Mouse (Mus musculus) gastrocnemius, adult 2 months (tissue): ENCODE measurements around the gene Ttc28. TPM values are rescaled to one million over a fixed set of nuclear protein-coding genes. Genes with fewer than 3 reads are reported as not detected.
A peak's percentile ranks its signal among the peaks of the same experiment; 100 is the strongest.

Experiments
- DNase-seq: peaks from one replicate; pipeline ENCODE4 v3.0.0; 2022
- H3K27ac ChIP-seq: fragments of 200-600 bp; 2 replicates; pipeline ENCODE4 v1.8.1; 2022; ENCODE audit warnings: mild to moderate bottlenecking
- H3K4me3 ChIP-seq: fragments of 200-600 bp; 2 replicates; pipeline ENCODE4 v1.8.1; 2022; ENCODE audit warnings: mild to moderate bottlenecking, moderate library complexity
- CTCF ChIP-seq: fragments of 200-600 bp; IDR thresholded peaks from 2 replicates; pipeline ENCODE4 v1.8.1; 2022; ENCODE audit warnings: antibody characterized with exemption, mild to moderate bottlenecking, moderate library complexity
- intact Hi-C: fragments of 180-260 bp; cut with DNase I; formaldehyde crosslinking; loops from one replicate; pipeline ENCODE4 v1.15.1; 2025
- total RNA-seq, 2 experiments: library from RNA; stranded (reverse); gene quantifications; 2 replicates each; pipeline ENCODE4 v1.2.3; 2021

Gene Ttc28
- total RNA-seq, 2 experiments from 2014 or later = 11.9 to 16.6 TPM

DNA sequence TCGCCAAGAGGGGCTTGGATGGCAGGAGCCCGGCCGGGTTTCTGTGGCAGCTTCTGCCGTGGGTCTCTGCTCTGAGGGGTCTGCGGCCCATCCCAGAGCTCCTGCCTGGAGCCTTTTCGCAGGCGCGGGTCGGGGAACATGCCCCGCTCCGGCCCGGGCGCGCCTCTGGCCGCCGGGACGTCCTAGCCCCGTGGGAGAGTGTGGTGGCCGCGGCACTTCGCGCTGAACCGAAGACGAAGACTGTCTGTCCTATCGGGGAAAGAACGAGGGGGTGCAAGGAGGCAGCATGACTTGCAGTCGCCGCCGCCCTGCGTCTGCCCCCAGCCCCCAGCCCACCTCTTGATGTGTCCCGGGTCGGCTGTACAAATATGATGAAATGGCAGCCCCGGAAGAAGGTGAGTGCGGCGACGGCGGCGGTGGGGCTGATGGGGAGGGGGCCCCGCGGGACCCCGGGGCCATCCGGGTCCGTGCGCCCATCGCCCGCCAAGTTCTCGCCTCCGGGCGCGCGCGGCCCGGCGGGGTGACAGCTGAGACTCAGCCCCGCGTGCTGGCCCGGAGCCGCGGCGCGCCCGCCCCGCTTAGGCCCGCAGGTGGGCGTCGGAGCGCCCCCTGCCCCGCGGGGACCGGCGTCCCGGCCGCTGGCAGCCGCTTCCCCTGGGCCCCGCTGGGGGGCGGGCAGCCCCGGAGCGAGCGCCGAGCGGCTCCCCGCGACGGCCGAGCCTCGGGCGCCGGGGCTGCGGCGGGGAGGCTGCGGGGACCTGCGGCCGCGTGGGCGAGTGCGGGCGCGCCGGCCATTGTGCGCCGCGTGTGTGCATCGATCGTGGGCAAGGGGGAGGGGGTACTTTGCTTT is 99.6 kb downstream of the Ttc28 start:
- peak; percentile 37 for TF ChIP-seq CTCF
- peak overlapping the region; percentile 94 for H3K27ac ChIP-seq
- intact Hi-C loops = loop anchor here (2.0 to 5.0 kb wide), 2 partner anchors 28 to 138 kb away; no protein-coding TSS in a partner anchor
- peak overlapping the region; percentile 83 for H3K4me3 ChIP-seq
- peak; percentile 75 for DNase-seq

GRCm38 (mm10) chr5:110979861-110980346 is 100.3 kb downstream of the Ttc28 start:
- no peak for TF ChIP-seq CTCF
- peak overlapping the region; percentile 94 for H3K27ac ChIP-seq
- intact Hi-C loops = loop anchor here (2.0 to 5.0 kb wide), 5 partner anchors 27 to 277 kb away; no protein-coding TSS in a partner anchor
- DNase-seq = peak; percentile 63
- H3K4me3 ChIP-seq = peak overlapping the region; percentile 83

DNA sequence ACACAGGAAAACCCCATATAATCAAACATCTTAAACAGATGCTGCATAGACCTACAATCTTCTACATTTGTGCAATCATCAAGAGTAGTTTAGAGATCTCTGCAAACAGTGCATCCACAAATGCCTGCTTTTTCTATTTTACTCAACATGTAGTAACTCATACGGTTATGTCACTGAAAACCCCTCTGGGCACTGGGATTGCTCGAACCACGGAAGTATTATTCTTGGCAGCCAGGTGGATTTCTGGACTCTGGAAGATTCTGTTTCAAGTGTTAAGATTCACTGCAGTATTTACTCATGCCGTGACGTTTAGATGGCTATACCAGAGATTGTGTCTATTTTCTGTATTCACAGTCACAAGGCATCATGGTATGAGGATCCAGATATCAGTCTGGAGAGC is 101.0 kb downstream of the Ttc28 start:
- H3K27ac ChIP-seq = peak overlapping the region; percentile 94
- intact Hi-C loops = loop anchor here (5.0 kb wide), 3 partner anchors 87 to 277 kb away; no protein-coding TSS in a partner anchor

GRCm38 (mm10) chr5:110982436-110982835 is 102.8 kb downstream of the Ttc28 start:
- H3K4me3 ChIP-seq = no peak overlapping the region
- H3K27ac ChIP-seq = no peak overlapping the region
- TF ChIP-seq CTCF = peak; percentile 49
- intact Hi-C loops = loop anchor here (5.0 kb wide), 3 partner anchors 85 to 275 kb away; no protein-coding TSS in a partner anchor
- no peak for DNase-seq

More for the DNA sequence above, 101.0 kb downstream of the Ttc28 start:
- TF ChIP-seq CTCF = no peak
- no peak for DNase-seq
- H3K4me3 ChIP-seq = peak overlapping the region; percentile 83

- DNase-seq = no peak
- H3K4me3 ChIP-seq = no peak overlapping the region
- TF ChIP-seq CTCF = no peak
- intact Hi-C loops = loop anchor here (5.0 kb wide), 3 partner anchors 83 to 273 kb away; no protein-coding TSS in a partner anchor
- no peak overlapping the region for H3K27ac ChIP-seq
These were observed 104.6 kb downstream of the Ttc28 start for GRCm38 (mm10) chr5:110984136-110984681.

- peak overlapping the region; percentile 79; the same call in 1 of the 2 replicates for H3K27ac ChIP-seq
- peak overlapping the region; percentile 1; the same call in 1 of the 2 replicates for H3K4me3 ChIP-seq
- no peak for DNase-seq
- intact Hi-C loops = no loop called here
- TF ChIP-seq CTCF = no peak
These were observed 117.4 kb downstream of the Ttc28 start for GRCm38 (mm10) chr5:110996835-110997539.

DNA sequence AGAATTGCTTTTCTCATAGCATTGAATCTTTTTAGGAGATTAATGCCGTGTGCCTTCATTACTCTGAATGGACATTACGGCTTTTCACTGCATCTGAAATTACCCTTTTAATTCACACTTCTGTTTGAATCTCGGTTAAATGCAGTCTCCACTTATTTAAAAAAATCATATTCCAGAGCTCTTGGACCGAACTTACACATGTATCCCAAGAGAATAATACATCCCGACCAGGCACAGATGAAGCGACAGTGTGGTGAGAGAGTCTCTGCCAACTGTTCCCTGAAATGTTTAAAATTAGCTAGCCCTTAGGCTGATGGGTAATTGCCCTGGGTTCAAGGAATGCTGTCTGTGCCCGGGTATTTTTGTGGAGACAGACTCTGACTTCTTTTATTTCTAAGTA is 118.1 kb downstream of the Ttc28 start:
- no peak for DNase-seq
- TF ChIP-seq CTCF = no peak
- Histone ChIP-seq H3K4me3 (peak overlapping the region; percentile 1; the same call in 1 of the 2 replicates), H3K27ac (peak overlapping the region; percentile 79)
- intact Hi-C loops = no loop called here

- Histone ChIP-seq H3K27ac (peak overlapping the region; percentile 79), H3K4me3 (peak overlapping the region; percentile 1; the same call in 1 of the 2 replicates)
- no peak for DNase-seq
- TF ChIP-seq CTCF = no peak
- intact Hi-C loops = no loop called here
These were observed 118.7 kb downstream of the Ttc28 start for GRCm38 (mm10) chr5:110998298-110998697.

DNA sequence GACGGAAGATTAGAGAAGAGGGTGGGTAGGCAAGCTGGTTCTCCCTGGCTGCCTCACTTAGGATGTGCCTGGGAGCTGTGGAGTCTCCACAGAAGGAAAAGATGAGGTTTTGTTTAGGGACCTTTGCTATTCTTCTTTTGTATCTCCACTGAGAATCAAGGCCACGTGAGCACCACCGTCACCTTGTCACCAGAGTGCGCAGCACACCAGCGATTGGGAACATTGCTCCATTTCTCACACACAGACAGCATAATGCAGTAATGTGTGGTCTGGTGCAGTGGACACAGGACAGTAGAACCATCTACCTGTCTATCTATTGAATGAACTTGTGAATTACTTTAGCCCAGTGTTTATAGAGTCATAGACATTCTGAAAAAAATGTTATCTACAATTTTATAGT is 121.3 kb downstream of the Ttc28 start:
- Histone ChIP-seq H3K27ac (no peak overlapping the region), H3K4me3 (no peak overlapping the region)
- no peak for DNase-seq
- intact Hi-C loops = no loop called here
- peak; percentile 21; the same call in 1 of the 2 replicates for TF ChIP-seq CTCF

DNA sequence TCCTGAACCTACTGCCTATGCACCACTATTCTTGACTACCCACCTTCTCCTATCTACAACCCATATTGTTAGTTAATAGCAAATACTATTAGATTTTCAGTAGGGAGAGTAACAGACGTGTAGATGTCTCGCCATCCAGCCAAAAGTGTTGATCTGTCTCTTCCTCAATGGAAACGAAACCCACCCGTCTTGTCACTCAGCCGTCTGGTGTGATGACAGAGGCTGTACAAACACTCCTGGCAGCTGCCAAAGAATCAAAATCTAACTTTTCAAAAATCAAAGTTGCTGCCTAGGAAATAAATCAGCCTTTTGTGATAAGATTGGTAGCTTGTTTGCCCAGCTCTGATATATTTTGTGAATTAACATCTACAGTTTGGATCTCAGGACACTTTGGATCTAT is 123.6 kb downstream of the Ttc28 start:
- no peak for TF ChIP-seq CTCF
- intact Hi-C loops = no loop called here
- no peak for DNase-seq
- Histone ChIP-seq H3K4me3 (no peak overlapping the region), H3K27ac (no peak overlapping the region)

DNA sequence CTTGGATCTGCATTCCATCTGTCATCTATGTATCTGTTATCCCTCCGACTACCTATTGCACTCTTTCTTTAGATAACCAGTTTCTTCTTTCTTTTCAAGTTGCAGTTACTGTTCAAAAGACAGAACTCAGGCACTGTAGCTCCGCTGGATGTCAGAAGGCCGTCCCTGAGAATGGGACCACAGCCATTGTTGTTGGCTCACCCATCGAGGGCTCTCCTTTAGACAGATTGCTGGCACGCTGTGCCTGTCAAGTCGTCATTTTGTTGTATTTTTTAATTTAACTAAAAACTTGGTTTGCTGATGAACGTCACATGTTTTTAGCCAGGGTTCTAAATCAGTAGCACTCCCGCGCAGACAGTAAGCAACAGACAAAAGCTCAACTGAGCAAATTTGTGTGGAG is 124.1 kb downstream of the Ttc28 start:
- TF ChIP-seq CTCF = no peak
- H3K27ac ChIP-seq = no peak overlapping the region
- no peak for DNase-seq
- no peak overlapping the region for H3K4me3 ChIP-seq
- intact Hi-C loops = no loop called here
